Mouse (Mus musculus) embryonic facial prominence, embryonic 11.5 days (tissue): ENCODE measurements around the gene Slc4a3. TPM values are rescaled to one million over a fixed set of nuclear protein-coding genes. Genes with fewer than 3 reads are reported as not detected.

Source experiments
- ATAC-seq: fragments of 200-750 bp; cut with Nextera tagmentation; replicated peaks from 2 replicates; pipeline ENCODE4 v1.8.0; 2017; ENCODE audit warnings: low read depth; ENCODE audit not compliant: insufficient number of reproducible peaks, low FRiP score, low TSS enrichment
- DNase-seq: peaks from one replicate; pipeline ENCODE4 v3.0.0-alpha.2; 2015; ENCODE audit warnings: low spot score
- H3K27ac ChIP-seq: fragments of 300-500 bp; sonication (generic); replicated peaks from 2 replicates; pipeline ENCODE4 v1.5.1; 2014; ENCODE audit warnings: mild to moderate bottlenecking, low read depth, low read length, control low read depth
- H3K27me3 ChIP-seq: fragments of 300-500 bp; sonication (generic); 2 replicates; pipeline ENCODE4 v1.6.1; 2014; ENCODE audit warnings: mild to moderate bottlenecking, low read length, moderate library complexity, mixed read lengths; ENCODE audit not compliant: control insufficient read depth, insufficient read depth
- H3K36me3 ChIP-seq: fragments of 300-500 bp; sonication (generic); replicated peaks from 2 replicates; pipeline ENCODE4 v1.6.1; 2014; ENCODE audit warnings: low read depth, mild to moderate bottlenecking, low read length, moderate library complexity, mixed read lengths; ENCODE audit not compliant: control insufficient read depth, insufficient read depth
- H3K4me1 ChIP-seq: fragments of 300-500 bp; sonication (generic); 2 replicates; pipeline ENCODE4 v1.6.1; 2014; ENCODE audit warnings: low read length, mixed read lengths; ENCODE audit not compliant: control insufficient read depth, insufficient read depth
- H3K4me2 ChIP-seq: fragments of 300-500 bp; sonication (generic); 2 replicates; pipeline ENCODE4 v1.6.1; 2014; ENCODE audit warnings: low read depth, mild to moderate bottlenecking, control low read depth, low read length, moderate library complexity
- H3K4me3 ChIP-seq: fragments of 300-500 bp; sonication (generic); 2 replicates; pipeline ENCODE4 v1.5.1; 2014; ENCODE audit warnings: low read depth, low read length, control low read depth
- H3K9ac ChIP-seq: fragments of 300-500 bp; sonication (generic); replicated peaks from 2 replicates; pipeline ENCODE4 v1.6.1; 2014; ENCODE audit warnings: mild to moderate bottlenecking, control low read depth, low read length
- H3K9me3 ChIP-seq: fragments of 300-500 bp; sonication (generic); replicated peaks from 2 replicates; pipeline ENCODE4 v1.6.1; 2016; ENCODE audit warnings: mild to moderate bottlenecking, low read length, inconsistent platforms, mixed read lengths; ENCODE audit not compliant: control insufficient read depth
- WGBS: fragments of 180-500 bp; shearing (Covaris S2); extraction: QIAGEN DNeasy Blood & Tissue Kit; methylation state at CpG from one replicate; pipeline ENCODE4 v1.1.7; 2014; 5-methylcytosine and 5-hydroxymethylcytosine counted together
- polyA plus RNA-seq: library from polyadenylated mRNA; unstranded; fragments of >200 nt; fragmentation: Nextera tagmentation; extraction: Ambion mirVana; gene quantifications from 2 replicates; pipeline ENCODE4 v1.2.1, GENCODE M21; 2014

Gene Slc4a3
- polyA plus RNA-seq, 1 experiment from 2014 or later, result 7.5 TPM

DNA sequence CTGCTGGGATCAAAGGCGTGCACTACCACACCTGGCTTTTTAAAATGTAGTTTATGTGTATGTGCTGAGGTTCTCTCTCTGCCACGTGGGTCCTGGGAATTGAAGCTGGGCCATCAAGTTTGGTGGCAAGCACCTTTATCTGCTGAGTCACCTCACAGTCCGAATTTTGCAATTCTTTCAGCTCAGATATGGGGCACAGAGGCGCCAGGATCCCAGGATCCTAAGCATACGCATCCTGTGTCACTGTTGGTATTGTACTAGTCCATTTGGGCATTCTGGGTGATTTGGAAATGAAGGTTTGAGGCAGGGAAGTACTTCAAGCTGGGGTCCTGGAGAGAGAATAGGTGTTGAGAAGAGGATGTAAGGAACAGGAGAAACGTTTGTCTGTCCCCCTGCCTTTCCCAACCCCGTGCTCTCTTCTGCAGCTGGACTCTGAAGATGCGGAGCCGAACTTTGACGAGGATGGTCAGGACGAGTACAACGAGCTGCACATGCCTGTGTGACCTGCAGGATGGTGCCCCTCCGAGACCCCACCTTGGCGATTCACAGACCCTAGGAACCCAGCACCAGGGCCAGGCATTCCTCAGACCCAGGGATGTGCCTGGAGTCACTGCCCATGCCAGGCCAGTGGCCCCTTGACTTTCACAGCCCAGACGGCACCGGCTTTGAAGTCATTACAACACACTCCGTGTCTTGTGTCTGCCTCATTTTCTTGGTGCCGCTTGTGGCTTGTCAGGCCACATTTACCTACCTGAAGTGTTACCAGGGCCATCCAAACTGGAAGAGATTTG lies 12.5 kb downstream of the Slc4a3 start:
- peaks cover 6% of the 10 kb centered on the region for H3K4me1 ChIP-seq
- no peak for ATAC-seq
- H3K9ac ChIP-seq, result peak overlapping the region; percentile 28; the same call in 1 of the 2 replicates
- no peak overlapping the region for H3K4me3 ChIP-seq
- H3K9me3 ChIP-seq, result peaks cover 2% of the 10 kb centered on the region; the same call in 1 of the 2 replicates
- no peak overlapping the region for H3K27ac ChIP-seq
- H3K36me3 ChIP-seq, result no peaks in the 10 kb centered on the region
- 85% methylated on average over 18 of the region's 18 CpGs for WGBS
- DNase-seq, result no peak
- peak overlapping the region; percentile 4; the same call in 1 of the 2 replicates for H3K4me2 ChIP-seq
- H3K27me3 ChIP-seq, result no peaks in the 10 kb centered on the region

GRCm38 (mm10) chr1:75559212-75559925 lies 13.3 kb downstream of the Slc4a3 start:
- Histone ChIP-seq H3K9me3 (peaks cover 2% of the 10 kb centered on the region; the same call in 1 of the 2 replicates), H3K9ac (peak overlapping the region; percentile 28), H3K4me1 (peaks cover 6% of the 10 kb centered on the region), H3K27ac (no peak overlapping the region; the same call in 1 of the 2 replicates), H3K27me3 (no peaks in the 10 kb centered on the region), H3K36me3 (no peaks in the 10 kb centered on the region), H3K4me2 (peak overlapping the region; percentile 21), H3K4me3 (no peak overlapping the region)
- WGBS, result 7% methylated on average over 17 of the region's 17 CpGs
- peak; percentile 97 for DNase-seq
- peak; percentile 82 for ATAC-seq

GRCm38 (mm10) chr1:75560206-75560913 lies 14.3 kb downstream of the Slc4a3 start:
- peaks cover 6% of the 10 kb centered on the region for H3K4me1 ChIP-seq
- 82% methylated on average over 12 of the region's 12 CpGs for WGBS
- H3K4me3 ChIP-seq, result no peak overlapping the region
- H3K4me2 ChIP-seq, result no peak overlapping the region
- 0 out of 2 replicates have a peak overlapping the region, but pooled peaks have one; percentile 22 for H3K9ac ChIP-seq
- DNase-seq, result no peak
- peaks cover 2% of the 10 kb centered on the region; the same call in 1 of the 2 replicates for H3K9me3 ChIP-seq
- ATAC-seq, result no peak; the same call in 1 of the 2 replicates
- H3K36me3 ChIP-seq, result no peaks in the 10 kb centered on the region
- no peak overlapping the region for H3K27ac ChIP-seq
- no peaks in the 10 kb centered on the region for H3K27me3 ChIP-seq

DNA sequence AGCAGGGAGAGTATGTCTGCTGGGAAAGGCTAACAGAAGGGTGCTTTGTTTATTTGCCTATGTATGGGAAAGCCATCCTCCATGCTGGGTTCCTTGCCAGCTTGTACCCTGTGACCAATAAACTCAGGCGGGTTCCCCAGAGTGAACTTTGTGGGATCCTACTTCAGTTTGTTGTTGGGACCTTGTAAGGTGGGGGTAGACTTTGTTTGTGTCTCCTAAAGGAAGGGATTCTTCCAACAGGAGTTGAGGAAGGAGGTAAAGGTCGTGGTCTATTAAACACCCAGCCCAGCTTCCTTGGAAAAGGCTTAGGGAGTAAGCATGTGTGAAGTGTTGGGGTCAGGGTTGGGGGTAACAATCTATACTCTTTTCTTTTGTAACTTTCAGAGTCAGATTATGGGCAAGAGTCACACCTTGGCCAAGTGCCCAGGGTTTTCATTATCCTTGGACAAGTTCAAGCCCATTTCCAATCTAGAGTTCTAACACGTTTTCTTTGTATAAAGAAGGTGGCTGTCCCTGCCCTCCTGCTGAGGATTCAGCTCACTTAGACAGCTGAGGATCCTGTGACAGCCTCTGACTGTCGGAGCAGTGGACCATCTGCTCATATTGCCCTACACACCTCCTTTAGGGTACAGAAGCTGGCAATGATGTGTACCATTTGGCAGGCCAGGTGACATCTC lies 15.3 kb downstream of the Slc4a3 start:
- no peak overlapping the region for H3K4me2 ChIP-seq
- H3K9ac ChIP-seq, result no peak overlapping the region
- H3K27ac ChIP-seq, result no peak overlapping the region
- no peak overlapping the region for H3K4me3 ChIP-seq
- peaks cover 6% of the 10 kb centered on the region for H3K4me1 ChIP-seq
- H3K9me3 ChIP-seq, result peaks cover 2% of the 10 kb centered on the region; the same call in 1 of the 2 replicates
- DNase-seq, result no peak
- H3K27me3 ChIP-seq, result no peaks in the 10 kb centered on the region
- no peaks in the 10 kb centered on the region for H3K36me3 ChIP-seq
- 58% methylated on average over 4 of the region's 4 CpGs for WGBS
- no peak for ATAC-seq

- Histone ChIP-seq H3K4me2 (no peak overlapping the region), H3K9ac (no peak overlapping the region), H3K4me1 (peaks cover 6% of the 10 kb centered on the region), H3K27me3 (no peaks in the 10 kb centered on the region), H3K27ac (no peak overlapping the region), H3K9me3 (peaks cover 2% of the 10 kb centered on the region; the same call in 1 of the 2 replicates), H3K4me3 (no peak overlapping the region), H3K36me3 (no peaks in the 10 kb centered on the region)
- ATAC-seq (no peak), DNase-seq (no peak)
- WGBS, result 73% methylated on average over 1 of the region's 1 CpGs
Observed at GRCm38 (mm10) chr1:75561898-75562238, 15.8 kb downstream of the Slc4a3 start.

- 83% methylated on average over 2 of the region's 2 CpGs for WGBS
- Histone ChIP-seq H3K9ac (no peak overlapping the region), H3K4me3 (no peak overlapping the region), H3K27ac (no peak overlapping the region), H3K27me3 (no peaks in the 10 kb centered on the region), H3K36me3 (no peaks in the 10 kb centered on the region), H3K9me3 (peaks cover 2% of the 10 kb centered on the region; the same call in 1 of the 2 replicates), H3K4me2 (no peak overlapping the region), H3K4me1 (peaks cover 6% of the 10 kb centered on the region)
- DNase-seq (no peak), ATAC-seq (no peak)
Observed at GRCm38 (mm10) chr1:75564102-75564501, 18.0 kb downstream of the Slc4a3 start.

GRCm38 (mm10) chr1:75564916-75565315 lies 18.9 kb downstream of the Slc4a3 start:
- H3K4me1 ChIP-seq, result peaks cover 2% of the 10 kb centered on the region; the same call in 1 of the 2 replicates
- H3K4me3 ChIP-seq, result no peak overlapping the region
- no peak overlapping the region for H3K9ac ChIP-seq
- H3K4me2 ChIP-seq, result no peak overlapping the region
- 70% methylated on average over 5 of the region's 5 CpGs for WGBS
- DNase-seq, result no peak
- H3K27ac ChIP-seq, result no peak overlapping the region
- H3K36me3 ChIP-seq, result no peaks in the 10 kb centered on the region
- no peak for ATAC-seq
- no peaks in the 10 kb centered on the region for H3K27me3 ChIP-seq
- H3K9me3 ChIP-seq, result peaks cover 2% of the 10 kb centered on the region; the same call in 1 of the 2 replicates
